Mouse (Mus musculus) left cerebral cortex, adult 2 months (tissue): ENCODE results near the gene 3110070M22Rik. TPM values are rescaled to one million over a fixed set of nuclear protein-coding genes. Genes with fewer than 3 reads are reported as not detected.

ENCODE experiments used
- DNase-seq, 2 experiments: peaks; one replicate each; pipeline ENCODE4 v3.0.0; 2021 to 2022; ENCODE audit warnings: low spot score in 2 of 2, mixed read lengths in 1 of 2; ENCODE audit errors: extremely low spot score in 1 of 2
- H3K27ac ChIP-seq: fragments of 200-600 bp; 2 replicates; pipeline ENCODE4 v1.8.1; 2022
- H3K4me3 ChIP-seq: fragments of 200-600 bp; 2 replicates; pipeline ENCODE4 v1.8.1; 2022
- CTCF ChIP-seq: fragments of 200-600 bp; IDR thresholded peaks from 2 replicates; pipeline ENCODE4 v1.8.1; 2022; ENCODE audit warnings: antibody characterized with exemption, mild to moderate bottlenecking, moderate library complexity
- intact Hi-C: fragments of 180-260 bp; cut with DNase I; formaldehyde crosslinking; loops from one replicate; pipeline ENCODE4 v1.15.1; 2025
- total RNA-seq, 2 experiments: library from RNA; stranded (reverse); gene quantifications; 2 replicates each; pipeline ENCODE4 v1.2.3; 2021

The 3110070M22Rik gene
- total RNA-seq, 2 experiments from 2014 or later = 2.3 to 2.5 TPM

DNA sequence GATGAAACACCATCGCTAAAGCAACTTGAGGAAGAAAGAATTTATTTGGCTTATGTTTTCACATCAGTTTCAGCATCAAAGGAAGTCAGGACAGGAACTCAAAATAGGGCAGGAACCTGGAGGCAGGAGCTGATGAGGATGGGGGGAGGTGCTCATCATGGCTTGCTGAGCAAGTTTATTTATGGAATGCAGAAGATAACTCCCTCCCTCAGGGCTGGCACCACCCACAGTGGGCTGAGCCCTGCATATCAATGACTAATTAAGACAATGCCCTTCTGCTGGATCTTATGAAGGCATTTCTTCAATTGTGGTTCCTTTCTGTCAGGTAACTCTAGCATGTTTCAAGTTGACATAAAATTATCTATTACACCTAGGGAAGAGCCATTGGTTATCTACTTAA, 45.9 kb downstream of the 3110070M22Rik start:
- no peak for DNase-seq
- intact Hi-C loops = no loop called here
- Histone ChIP-seq H3K27ac (no peak overlapping the region), H3K4me3 (no peak overlapping the region)
- no peak for TF ChIP-seq CTCF

Other genes with a start within 250 kb of the 3110070M22Rik start
- 100 to 1,000 TPM in 1 of 2 experiments, 10 to 100 TPM in 1; 96.8 to 113 TPM for gene Paip1, start 59.8 kb downstream of the 3110070M22Rik start, total RNA-seq
- 10 to 100 TPM; 23.5 to 24.2 TPM for gene 4833420G17Rik, start 25.6 kb downstream of the 3110070M22Rik start, total RNA-seq
- gene Tmem267, start 344 bp downstream of the 3110070M22Rik start, total RNA-seq = 10 to 100 TPM; 22.5 to 24.2 TPM
- gene Ccl28, start 135.4 kb upstream of the 3110070M22Rik start, total RNA-seq = 1 to 10 TPM in 1 of 2 experiments, under 1 TPM in 1; 0.84 to 1.1 TPM
- 100 to 1,000 TPM; 234 to 239 TPM for gene Hmgcs1, start 202.0 kb upstream of the 3110070M22Rik start, total RNA-seq